Mouse (Mus musculus) embryonic facial prominence, embryonic 13.5 days (tissue): ENCODE measurements at regions not wholly inside any gene's neighbourhood (a gene's known extent, or its start where the extent isn't known, plus 50 kb on each side); places are given as distances from the start of the nearest gene placed in this dataset.
"Not testable (repeated sequence)": the region's sequence is repeated elsewhere in the genome, so short reads cannot be mapped to it uniquely, and the experiment has no call there.

Experiments used
- ATAC-seq: fragments of 200-750 bp; cut with Nextera tagmentation; 2 replicates; pipeline ENCODE4 v1.8.0; 2017; ENCODE audit warnings: low read depth; ENCODE audit not compliant: insufficient number of reproducible peaks, insufficient read depth, low FRiP score, low TSS enrichment
- H3K27ac ChIP-seq: fragments of 300-500 bp; sonication (generic); 2 replicates; pipeline ENCODE4 v1.5.1; 2015; ENCODE audit warnings: moderate library complexity, mild to moderate bottlenecking, inconsistent platforms
- H3K27me3 ChIP-seq: fragments of 300-500 bp; sonication (generic); 2 replicates; pipeline ENCODE4 v1.6.1; 2015; ENCODE audit warnings: mild to moderate bottlenecking, inconsistent platforms
- H3K36me3 ChIP-seq: fragments of 300-500 bp; sonication (generic); 2 replicates; pipeline ENCODE4 v1.6.1; 2015; ENCODE audit warnings: mild to moderate bottlenecking, inconsistent platforms
- H3K4me1 ChIP-seq: fragments of 300-500 bp; sonication (generic); 2 replicates; pipeline ENCODE4 v1.6.1; 2015; ENCODE audit warnings: inconsistent platforms
- H3K4me2 ChIP-seq: fragments of 300-500 bp; sonication (generic); 2 replicates; pipeline ENCODE4 v1.6.1; 2015; ENCODE audit warnings: moderate library complexity, mild to moderate bottlenecking, inconsistent platforms
- H3K4me3 ChIP-seq: fragments of 300-500 bp; sonication (generic); 2 replicates; pipeline ENCODE4 v1.5.1; 2015; ENCODE audit warnings: mild to moderate bottlenecking, inconsistent platforms
- H3K9ac ChIP-seq: fragments of 300-500 bp; sonication (generic); 2 replicates; pipeline ENCODE4 v1.6.1; 2015; ENCODE audit warnings: mild to moderate bottlenecking, inconsistent platforms
- H3K9me3 ChIP-seq: fragments of 300-500 bp; sonication (generic); 2 replicates; pipeline ENCODE4 v1.6.1; 2016; ENCODE audit warnings: inconsistent platforms
- WGBS: fragments of 180-500 bp; shearing (Covaris S2); methylation state at CpG from one replicate; pipeline ENCODE4 v1.1.7; 2015; ENCODE audit warnings: mixed read lengths; 5-methylcytosine and 5-hydroxymethylcytosine counted together

DNA sequence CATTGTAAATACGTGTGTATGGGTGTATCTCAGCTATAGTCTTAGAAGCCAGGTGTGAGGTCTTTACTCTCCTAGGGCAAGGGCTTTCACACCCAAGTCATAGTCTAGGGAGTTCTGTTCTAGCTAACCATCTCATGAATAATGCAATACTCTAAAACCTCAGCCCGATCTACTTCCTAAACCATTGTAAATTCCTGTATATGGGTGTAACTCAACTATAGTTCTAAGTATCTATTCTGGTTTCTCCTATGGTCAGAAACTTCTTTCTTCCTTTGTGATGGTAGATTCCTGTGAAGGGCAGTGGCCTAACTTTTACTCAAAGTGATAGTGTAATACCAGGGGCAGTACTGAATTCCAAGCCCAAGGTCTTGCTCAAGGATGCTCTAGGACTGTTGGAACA is 58.7 kb upstream of the Srd5a3 start:
- WGBS = 82% methylated on average over 2 of the region's 2 CpGs
- H3K4me2 ChIP-seq, H3K4me1 ChIP-seq, H3K9ac ChIP-seq, H3K9me3 ChIP-seq, H3K36me3 ChIP-seq, H3K27me3 ChIP-seq, ATAC-seq, H3K27ac ChIP-seq, H3K4me3 ChIP-seq: not testable (repeated sequence)

DNA sequence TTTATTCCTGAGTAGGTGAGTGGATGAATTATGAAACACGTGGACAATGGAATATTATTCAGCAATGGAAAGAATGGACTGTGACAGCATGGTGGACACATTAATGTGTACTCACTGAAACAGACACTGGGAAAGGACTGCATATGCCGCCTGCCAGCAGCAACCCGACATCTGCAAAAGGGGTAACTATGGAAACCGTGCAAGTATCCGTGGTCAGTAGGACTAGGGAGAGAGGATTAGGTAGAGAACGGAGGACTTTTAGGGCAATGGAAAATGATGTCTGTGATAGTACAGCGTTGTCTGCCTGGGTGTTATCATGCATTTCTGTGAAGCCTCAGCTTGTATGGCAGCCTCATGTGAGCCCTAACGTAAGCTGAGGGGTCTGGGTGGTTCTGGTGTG is 59.6 kb upstream of the Srd5a3 start:
- H3K36me3 ChIP-seq = no peaks in the 10 kb centered on the region
- H3K4me3 ChIP-seq = no peak overlapping the region
- ATAC-seq = no peak
- no peaks in the 10 kb centered on the region for H3K9me3 ChIP-seq
- no peaks in the 10 kb centered on the region for H3K27me3 ChIP-seq
- 86% methylated on average over 8 of the region's 8 CpGs for WGBS
- H3K9ac ChIP-seq = no peak overlapping the region
- H3K4me2 ChIP-seq = no peak overlapping the region
- no peak overlapping the region for H3K27ac ChIP-seq
- H3K4me1 ChIP-seq = peaks cover 2% of the 10 kb centered on the region; the same call in 1 of the 2 replicates

DNA sequence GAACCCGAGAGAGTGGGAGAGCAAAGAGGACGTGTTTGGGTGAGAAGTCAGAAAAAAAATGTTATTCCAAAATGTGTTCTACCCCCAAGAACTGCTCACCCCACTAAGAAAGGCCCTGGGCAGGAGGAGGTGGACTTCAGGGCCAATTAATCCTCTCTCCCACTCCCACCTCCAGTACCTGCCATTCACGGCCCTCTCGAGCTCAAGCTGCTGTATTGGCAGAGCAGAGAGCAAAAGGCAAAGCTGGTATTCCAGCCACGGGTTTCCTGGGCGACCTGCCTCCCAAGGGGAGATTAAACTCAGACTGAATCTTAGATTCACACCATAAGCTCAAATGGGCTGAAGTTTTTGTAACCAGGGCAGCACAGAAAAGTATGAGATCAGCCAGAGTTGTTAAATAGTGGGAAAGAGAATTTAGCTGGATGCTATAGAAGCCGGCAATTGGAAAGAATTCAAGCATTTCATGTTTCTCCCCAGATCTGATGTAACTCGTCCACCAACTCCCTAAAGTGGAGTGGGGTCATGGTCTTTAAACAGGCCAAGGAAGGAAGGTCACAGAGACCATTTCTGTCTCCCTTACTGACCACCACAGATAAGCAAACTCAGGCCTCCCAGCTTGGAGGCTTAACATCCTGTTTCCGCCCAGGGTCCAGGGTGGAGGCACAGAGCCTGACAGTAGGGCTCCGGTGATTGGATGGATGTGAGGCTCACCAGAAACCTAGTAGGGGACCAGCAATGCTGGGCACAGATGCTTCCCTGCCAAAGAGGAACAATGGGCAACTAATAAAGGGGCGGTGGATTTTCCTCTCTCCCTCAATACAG is 60.7 kb upstream of the Srd5a3 start:
- 71% methylated on average over 11 of the region's 11 CpGs for WGBS
- Histone ChIP-seq H3K9ac (no peak overlapping the region), H3K36me3 (no peaks in the 10 kb centered on the region), H3K27ac (no peak overlapping the region), H3K4me3 (no peak overlapping the region), H3K4me2 (no peak overlapping the region), H3K27me3 (no peaks in the 10 kb centered on the region), H3K4me1 (peaks cover 7% of the 10 kb centered on the region; the same call in 1 of the 2 replicates), H3K9me3 (no peaks in the 10 kb centered on the region)
- no peak for ATAC-seq

DNA sequence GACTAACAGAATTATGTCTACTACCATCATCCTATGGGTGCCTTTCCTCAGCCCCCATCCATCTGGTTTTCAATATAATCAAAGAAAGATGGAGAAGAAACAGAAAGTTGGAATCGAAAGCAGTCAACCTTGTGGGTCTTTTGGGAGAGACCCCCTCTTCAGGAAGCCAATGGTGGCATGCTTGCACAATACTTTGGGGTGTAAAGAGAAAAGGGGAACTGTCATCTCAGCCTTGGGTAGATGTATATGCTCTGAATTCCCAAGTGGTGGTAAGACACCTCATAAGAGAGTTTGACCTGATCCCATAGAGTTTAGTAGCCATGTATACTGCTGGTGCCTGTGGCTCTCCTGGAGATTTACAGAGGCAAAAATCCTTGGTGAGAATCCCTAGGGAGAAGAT is 61.6 kb upstream of the Srd5a3 start:
- Histone ChIP-seq H3K36me3 (no peaks in the 10 kb centered on the region), H3K9me3 (no peaks in the 10 kb centered on the region), H3K4me3 (no peak overlapping the region), H3K4me1 (peaks cover 7% of the 10 kb centered on the region; the same call in 1 of the 2 replicates), H3K27me3 (no peaks in the 10 kb centered on the region), H3K4me2 (no peak overlapping the region), H3K27ac (no peak overlapping the region), H3K9ac (no peak overlapping the region)
- WGBS = 86% methylated on average over 1 of the region's 1 CpGs
- no peak for ATAC-seq

DNA sequence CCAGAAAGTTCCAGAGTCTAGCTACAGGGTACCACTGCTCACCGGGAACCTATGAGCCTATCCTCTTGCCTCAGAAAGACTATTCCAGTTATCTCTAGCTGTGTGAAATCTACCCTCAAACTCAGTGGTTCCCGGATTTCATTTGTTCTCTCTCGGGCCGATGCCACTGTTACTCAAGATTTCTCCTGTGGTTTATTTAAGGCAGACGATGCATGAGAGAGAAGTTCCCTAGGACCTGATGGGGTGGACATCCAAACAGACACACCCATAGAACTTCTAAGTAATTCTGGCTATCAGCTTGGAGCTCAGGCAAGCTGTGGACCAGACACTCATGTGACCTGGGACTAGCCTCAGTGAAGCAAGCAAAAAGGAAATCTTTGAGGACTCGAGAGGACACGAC is 63.8 kb upstream of the Srd5a3 start:
- no peak for ATAC-seq
- Histone ChIP-seq H3K36me3 (no peaks in the 10 kb centered on the region), H3K4me2 (no peak overlapping the region), H3K9me3 (no peaks in the 10 kb centered on the region), H3K4me1 (peaks cover 7% of the 10 kb centered on the region; the same call in 1 of the 2 replicates), H3K27ac (no peak overlapping the region), H3K9ac (no peak overlapping the region), H3K4me3 (no peak overlapping the region), H3K27me3 (no peaks in the 10 kb centered on the region)
- WGBS = 83% methylated on average over 7 of the region's 7 CpGs

DNA sequence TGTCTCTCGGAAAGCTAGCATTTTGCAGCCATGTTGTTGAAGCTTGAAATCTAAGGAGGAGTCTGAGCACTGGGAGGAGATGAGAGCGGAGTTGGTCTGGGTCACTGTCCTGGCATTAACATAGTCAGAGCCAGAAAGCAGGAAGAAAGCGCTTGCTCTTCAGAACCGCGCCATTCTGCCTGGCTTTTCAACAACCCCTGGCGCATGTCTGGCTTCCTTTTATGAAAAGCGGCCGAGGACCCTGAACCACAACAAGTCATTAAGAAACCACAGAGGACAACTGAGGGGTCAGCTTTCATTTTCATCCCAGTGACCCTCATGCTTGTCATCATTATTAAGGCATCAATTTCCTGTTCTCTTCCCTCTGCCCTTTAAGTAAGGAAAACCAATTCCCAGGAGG is 64.7 kb upstream of the Srd5a3 start:
- Histone ChIP-seq H3K27me3 (no peaks in the 10 kb centered on the region), H3K9ac (peak overlapping the region; percentile 59), H3K27ac (no peak overlapping the region), H3K4me1 (peaks cover 7% of the 10 kb centered on the region; the same call in 1 of the 2 replicates), H3K4me3 (peak overlapping the region; percentile 21; the same call in 1 of the 2 replicates), H3K9me3 (no peaks in the 10 kb centered on the region), H3K36me3 (no peaks in the 10 kb centered on the region), H3K4me2 (peak overlapping the region; percentile 41)
- no peak for ATAC-seq
- WGBS = 27% methylated on average over 8 of the region's 8 CpGs

DNA sequence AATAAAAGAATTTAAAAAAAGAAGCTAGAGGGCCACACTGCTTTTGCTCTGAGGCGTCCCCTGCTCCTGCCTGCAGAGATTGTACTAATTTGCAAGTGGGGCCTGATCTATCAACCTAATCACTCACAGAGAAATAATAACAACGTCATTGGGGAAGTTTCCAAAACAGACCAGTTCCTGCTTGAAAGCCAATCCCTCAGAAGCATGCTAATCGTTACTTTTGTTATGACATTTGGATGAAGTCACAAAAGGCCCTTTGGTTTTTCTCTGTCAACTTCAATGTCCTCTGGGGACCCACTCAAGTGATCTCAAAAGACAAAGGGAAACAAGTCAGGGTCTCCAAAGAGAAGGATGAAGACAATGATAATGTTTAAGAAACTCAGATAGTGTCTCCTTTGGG is 72.2 kb upstream of the Srd5a3 start:
- 34% methylated on average over 3 of the region's 3 CpGs for WGBS

DNA sequence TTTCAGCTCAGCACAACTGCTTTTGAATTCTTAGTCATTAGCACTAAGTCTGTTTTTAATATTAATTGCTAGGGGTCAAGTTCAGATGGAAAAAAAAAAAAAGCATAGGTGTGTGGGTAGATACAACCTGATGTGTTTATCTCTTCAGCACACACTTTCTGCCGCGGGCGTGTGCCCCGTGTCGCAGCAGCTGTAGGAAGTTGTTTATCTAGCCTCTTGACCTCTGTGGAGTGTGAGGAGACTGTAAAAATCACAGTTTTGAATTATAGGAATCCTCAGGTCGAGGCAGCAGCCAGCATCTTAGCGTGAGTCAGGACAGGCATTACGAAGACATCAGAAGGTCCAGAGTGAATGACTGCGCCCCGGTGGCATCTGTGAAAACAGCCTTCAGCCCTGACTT is 72.8 kb upstream of the Srd5a3 start:
- Histone ChIP-seq H3K9me3 (no peaks in the 10 kb centered on the region), H3K36me3 (no peaks in the 10 kb centered on the region), H3K27ac (no peak overlapping the region), H3K4me1 (no peaks in the 10 kb centered on the region), H3K4me2 (no peak overlapping the region), H3K27me3 (no peaks in the 10 kb centered on the region), H3K9ac (no peak overlapping the region), H3K4me3 (no peak overlapping the region)
- WGBS = 48% methylated on average over 10 of the region's 10 CpGs
- no peak for ATAC-seq

More for the DNA sequence above, 72.2 kb upstream of the Srd5a3 start:
- H3K27me3 ChIP-seq = no peaks in the 10 kb centered on the region
- no peaks in the 10 kb centered on the region for H3K4me1 ChIP-seq
- H3K36me3 ChIP-seq = no peaks in the 10 kb centered on the region
- H3K9me3 ChIP-seq = no peaks in the 10 kb centered on the region
- no peak overlapping the region for H3K4me3 ChIP-seq
- no peak overlapping the region for H3K9ac ChIP-seq
- no peak overlapping the region for H3K27ac ChIP-seq
- H3K4me2 ChIP-seq = no peak overlapping the region
- no peak for ATAC-seq

DNA sequence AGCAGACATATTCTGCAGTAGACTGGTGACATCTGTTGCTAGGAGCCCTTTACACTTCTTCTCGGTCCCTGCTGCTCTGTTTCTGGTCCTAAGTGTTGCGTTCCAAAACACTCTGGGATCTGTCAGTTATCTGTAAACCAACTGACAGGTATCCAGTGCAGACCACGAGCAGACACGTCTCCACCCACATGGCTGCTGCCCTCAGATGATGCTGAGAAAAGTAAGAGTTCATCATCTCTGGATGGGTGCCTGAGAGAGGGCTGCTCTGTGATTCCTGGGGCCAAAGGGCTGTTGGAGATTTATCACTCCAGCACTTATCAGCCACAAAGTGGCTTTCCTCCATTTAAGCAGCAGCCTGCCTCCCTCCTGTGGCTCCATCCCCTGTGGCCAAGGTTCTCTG is 74.3 kb upstream of the Srd5a3 start:
- Histone ChIP-seq H3K9ac (no peak overlapping the region), H3K4me3 (no peak overlapping the region), H3K36me3 (no peaks in the 10 kb centered on the region), H3K4me2 (no peak overlapping the region), H3K27me3 (no peaks in the 10 kb centered on the region), H3K9me3 (no peaks in the 10 kb centered on the region), H3K27ac (no peak overlapping the region), H3K4me1 (no peaks in the 10 kb centered on the region)
- WGBS = 58% methylated on average over 4 of the region's 4 CpGs
- ATAC-seq = no peak

DNA sequence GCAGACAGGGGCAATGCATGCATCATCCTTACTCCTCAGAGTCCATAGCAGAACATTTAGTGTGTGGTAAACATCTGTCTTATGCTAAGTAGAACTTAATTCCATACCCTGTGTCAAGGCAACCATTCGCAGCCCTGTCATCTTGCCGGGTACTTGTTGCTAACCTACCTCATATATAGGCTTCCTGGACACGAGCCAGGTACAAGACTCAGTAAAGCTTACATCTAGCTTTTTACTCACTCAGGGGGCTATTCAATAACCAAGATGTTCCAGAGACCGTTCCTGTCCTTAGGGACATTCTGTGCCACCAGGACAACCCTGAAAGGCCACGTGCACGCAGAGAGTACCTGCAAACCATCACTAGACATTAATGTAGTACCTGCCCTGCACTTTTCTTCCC is 74.8 kb upstream of the Srd5a3 start:
- Histone ChIP-seq H3K4me3 (no peak overlapping the region), H3K36me3 (no peaks in the 10 kb centered on the region), H3K9me3 (no peaks in the 10 kb centered on the region), H3K4me2 (no peak overlapping the region), H3K4me1 (no peaks in the 10 kb centered on the region), H3K9ac (no peak overlapping the region), H3K27me3 (no peaks in the 10 kb centered on the region), H3K27ac (no peak overlapping the region)
- no peak for ATAC-seq
- 77% methylated on average over 6 of the region's 6 CpGs for WGBS

DNA sequence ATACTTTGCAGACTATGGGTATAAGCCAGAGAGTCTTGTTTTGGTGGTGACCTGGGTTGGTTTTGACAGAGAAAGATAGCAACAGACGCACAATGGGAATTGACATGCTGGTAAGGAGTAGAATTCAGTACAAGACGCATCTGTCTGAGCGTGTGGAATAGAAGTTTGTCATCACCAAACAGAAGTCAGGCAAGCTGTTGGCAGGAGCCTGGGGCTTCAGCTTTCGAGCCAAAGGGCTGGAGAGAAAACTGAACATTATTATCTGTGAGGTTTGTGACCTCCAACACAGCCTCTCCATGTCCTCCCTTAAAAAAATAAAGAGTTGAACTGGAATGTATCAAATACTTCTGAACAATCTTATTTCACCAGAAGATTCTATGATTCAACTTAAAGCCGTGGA is 75.4 kb upstream of the Srd5a3 start:
- Histone ChIP-seq H3K4me2 (no peak overlapping the region), H3K27me3 (no peaks in the 10 kb centered on the region), H3K4me1 (no peaks in the 10 kb centered on the region), H3K4me3 (no peak overlapping the region), H3K9me3 (no peaks in the 10 kb centered on the region), H3K36me3 (no peaks in the 10 kb centered on the region), H3K9ac (no peak overlapping the region), H3K27ac (no peak overlapping the region)
- WGBS = 68% methylated on average over 5 of the region's 5 CpGs
- ATAC-seq = no peak

DNA sequence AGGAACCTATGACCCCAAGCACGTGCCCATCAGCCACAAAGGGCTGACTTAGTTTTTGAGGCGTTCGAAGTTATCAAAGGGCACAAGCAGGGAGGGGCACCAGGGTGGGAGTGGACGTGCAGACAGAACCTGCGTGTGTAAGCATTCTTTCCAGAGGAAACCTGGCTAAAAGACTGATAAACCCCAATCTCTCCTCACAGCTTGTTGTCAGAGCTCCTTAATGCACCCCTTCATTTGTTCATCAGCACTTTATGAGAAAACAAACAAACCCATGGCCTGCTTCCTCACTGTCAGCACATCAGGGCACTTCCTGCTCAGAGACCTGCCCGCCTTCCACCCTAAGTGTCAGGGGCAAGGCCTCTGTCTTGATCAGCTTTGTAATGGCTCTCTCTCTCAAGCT is 76.6 kb upstream of the Srd5a3 start:
- H3K9ac ChIP-seq = no peak overlapping the region
- 58% methylated on average over 6 of the region's 6 CpGs for WGBS
- H3K4me3 ChIP-seq = no peak overlapping the region
- H3K36me3 ChIP-seq = no peaks in the 10 kb centered on the region
- no peak overlapping the region for H3K4me2 ChIP-seq
- H3K9me3 ChIP-seq = no peaks in the 10 kb centered on the region
- no peak for ATAC-seq
- no peaks in the 10 kb centered on the region for H3K27me3 ChIP-seq
- H3K27ac ChIP-seq = no peak overlapping the region
- H3K4me1 ChIP-seq = no peaks in the 10 kb centered on the region
